Mouse (Mus musculus): ENCODE data around the gene Hipk1. TPM values are rescaled to one million over a fixed set of nuclear protein-coding genes. Genes with fewer than 3 reads are reported as not detected.
A peak's percentile ranks its signal among the peaks of the same experiment; 100 is the strongest.
"Not testable (repeated sequence)": the region's sequence is repeated elsewhere in the genome, so short reads cannot be mapped to it uniquely, and the experiment has no call there.

The Hipk1 gene
- polyA plus RNA-seq (2015; fragmentation: Nextera tagmentation; extraction: Ambion mirVana) = 11.0 TPM in 2 replicates

DNA sequence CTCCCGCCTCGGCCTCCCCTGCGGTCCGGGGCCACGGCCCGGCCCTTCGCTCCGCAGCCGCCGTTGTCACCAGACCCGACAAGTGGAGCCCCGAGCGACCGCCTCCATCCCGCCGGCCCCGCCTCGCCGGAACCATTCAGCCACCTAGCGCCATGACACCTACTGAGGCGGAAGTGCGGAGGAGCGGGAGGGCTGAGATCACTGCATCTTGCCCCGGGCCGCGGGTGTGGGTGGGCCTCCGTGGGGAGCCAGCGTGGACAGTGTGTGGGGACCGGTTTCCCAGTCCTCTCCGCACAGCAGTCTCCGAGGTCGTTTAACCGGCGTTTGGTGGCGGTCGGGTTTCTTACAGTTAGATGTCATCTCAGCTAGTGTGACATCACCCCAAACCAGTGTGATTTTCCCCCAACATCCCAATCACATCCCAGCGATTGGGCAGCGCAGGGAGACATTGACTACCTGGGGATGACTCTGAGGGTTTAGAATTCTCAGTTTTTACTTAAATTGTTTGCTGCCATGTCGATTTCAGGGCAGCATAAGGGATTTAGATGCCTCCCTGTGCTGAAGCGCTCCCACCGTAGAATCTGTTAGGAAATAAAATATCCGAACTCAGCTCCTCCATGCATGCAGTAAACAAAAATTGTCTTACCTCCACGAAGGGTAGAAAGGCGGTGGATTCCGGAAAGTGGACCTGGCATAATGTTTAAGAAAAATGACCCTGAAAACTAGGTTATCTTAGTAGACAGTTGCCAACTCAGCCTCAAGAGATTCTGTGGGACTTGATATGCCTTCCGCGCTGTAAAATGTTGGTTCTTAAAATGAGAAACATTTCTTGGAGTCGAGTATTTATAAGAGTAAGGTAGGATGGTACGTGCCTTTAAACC is at the start of gene Hipk1:
Hipk1 (minus strand) TSS at position 334 of the 881 bp plus-strand sequence.
- 10% methylated on average over 49 of the region's 49 CpGs for WGBS
- 0 out of 2 replicates have a peak, but pooled peaks cover 3% of the 10 kb centered on the region for H3K27me3 ChIP-seq
- peak; percentile 96 for ATAC-seq (ENCODE audit: low FRiP score, low read depth)

DNA sequence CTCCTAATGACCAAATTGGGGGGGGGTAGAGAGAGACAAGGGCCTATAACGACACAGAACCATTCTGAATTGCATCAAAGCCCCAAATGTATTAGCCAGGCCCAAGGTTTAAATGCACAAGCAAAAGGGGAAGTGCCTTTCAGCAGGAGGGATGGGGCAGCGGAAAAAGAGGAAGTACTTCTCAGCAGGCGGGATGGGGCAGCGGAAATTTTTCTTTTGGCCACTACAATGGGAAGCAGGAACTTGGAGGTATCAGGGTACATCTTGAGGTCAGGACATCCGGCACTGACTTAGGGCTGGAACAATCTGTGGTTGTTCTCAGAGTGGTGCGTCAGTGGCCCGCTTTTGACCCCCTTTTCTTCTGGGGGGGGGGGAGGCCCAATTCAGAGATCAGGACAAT is 49.6 kb upstream of the Hipk1 start:
- not testable (repeated sequence) for H3K4me3 ChIP-seq; H3K9ac ChIP-seq; ATAC-seq (ENCODE audit: low FRiP score, low read depth); H3K36me3 ChIP-seq; H3K4me2 ChIP-seq (replicated peaks); H3K27me3 ChIP-seq; H3K27ac ChIP-seq; H3K9me3 ChIP-seq; H3K4me1 ChIP-seq
- 88% methylated on average over 7 of the region's 7 CpGs for WGBS

More for the DNA sequence above, at the start of gene Hipk1:
- Histone ChIP-seq H3K4me3 (peak within 1 kb of the TSS; percentile 93), H3K9me3 (no peaks in the 10 kb centered on the region), H3K4me1 (peaks cover 25% of the 10 kb centered on the region), H3K4me2 (replicated peaks) (peak within 1 kb of the TSS; percentile 77), H3K36me3 (no peaks in the 10 kb centered on the region), H3K9ac (peak within 1 kb of the TSS; percentile 93), H3K27ac (peak within 1 kb of the TSS; percentile 89)

DNA sequence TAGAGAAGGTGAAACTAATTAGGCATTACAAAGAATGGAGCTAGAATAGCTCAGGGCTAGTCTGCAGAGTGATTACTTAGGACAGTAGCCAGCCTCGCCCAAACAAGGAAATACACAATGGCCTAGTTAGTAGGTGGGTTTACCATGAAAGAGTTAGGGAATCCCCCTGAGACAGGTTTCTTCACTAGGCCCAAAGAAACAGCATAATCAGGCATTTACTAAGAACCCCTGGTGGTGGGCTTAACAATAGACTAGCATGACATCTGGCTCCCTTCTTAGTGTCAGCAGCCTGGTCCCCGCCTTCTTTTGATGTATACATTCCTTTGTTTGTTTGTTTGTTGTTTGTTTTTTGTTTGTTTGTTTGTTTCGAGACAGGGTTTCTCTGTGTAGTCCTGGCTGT is 48.8 kb upstream of the Hipk1 start:
- H3K36me3 ChIP-seq; H3K9me3 ChIP-seq; H3K4me1 ChIP-seq; H3K9ac ChIP-seq; H3K4me3 ChIP-seq; ATAC-seq (ENCODE audit: low FRiP score, low read depth); H3K4me2 ChIP-seq (replicated peaks); H3K27me3 ChIP-seq; H3K27ac ChIP-seq: not testable (repeated sequence)
- 85% methylated on average over 3 of the region's 3 CpGs for WGBS

DNA sequence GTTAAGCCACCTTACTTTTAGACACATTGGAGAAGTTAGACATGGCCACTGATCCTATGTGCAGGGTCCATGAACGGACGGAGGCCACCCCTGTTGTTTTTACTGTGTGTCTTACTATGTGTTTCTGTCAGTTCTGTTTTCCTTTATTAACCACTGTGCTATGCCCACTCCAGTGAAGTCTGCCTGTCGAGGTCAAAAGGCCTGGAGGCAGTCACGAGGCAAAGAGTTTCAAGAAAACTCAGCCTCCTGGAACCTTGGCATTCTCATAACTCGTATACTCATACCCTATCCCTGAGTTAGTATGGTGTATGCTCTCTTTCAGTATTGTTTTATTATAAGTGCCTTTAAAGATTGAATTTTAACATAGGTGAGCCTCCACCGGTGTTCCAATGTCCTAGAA is 48.3 kb upstream of the Hipk1 start:
- ATAC-seq (ENCODE audit: low FRiP score, low read depth) = no peak
- Histone ChIP-seq H3K27me3 (no peaks in the 10 kb centered on the region), H3K4me3 (no peak overlapping the region), H3K36me3 (no peaks in the 10 kb centered on the region), H3K9ac (no peak overlapping the region), H3K4me1 (no peaks in the 10 kb centered on the region), H3K4me2 (replicated peaks) (no peak overlapping the region), H3K27ac (no peak overlapping the region), H3K9me3 (no peaks in the 10 kb centered on the region)
- 90% methylated on average over 6 of the region's 6 CpGs for WGBS

DNA sequence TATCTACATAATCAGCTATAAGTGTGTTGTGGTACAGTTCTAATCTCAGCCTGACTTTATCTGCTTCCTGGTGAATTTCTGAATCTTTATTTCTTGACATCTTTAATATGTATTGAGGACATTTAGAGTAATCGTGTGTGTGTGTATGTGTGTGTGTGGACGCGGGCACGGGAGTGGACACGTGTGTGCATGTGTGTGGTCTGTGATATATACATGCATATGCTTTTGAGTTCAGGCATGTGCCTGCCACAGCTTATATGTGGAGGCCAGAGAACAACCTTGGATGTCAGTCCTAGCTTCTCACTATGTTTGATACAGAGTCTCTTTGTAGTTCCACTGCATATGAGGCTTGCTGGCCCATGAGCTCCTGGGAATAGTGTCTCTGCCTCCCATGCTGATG is 45.1 kb upstream of the Hipk1 start:
- 90% methylated on average over 5 of the region's 5 CpGs for WGBS
- Histone ChIP-seq H3K4me1 (no peaks in the 10 kb centered on the region), H3K9me3 (no peaks in the 10 kb centered on the region)

DNA sequence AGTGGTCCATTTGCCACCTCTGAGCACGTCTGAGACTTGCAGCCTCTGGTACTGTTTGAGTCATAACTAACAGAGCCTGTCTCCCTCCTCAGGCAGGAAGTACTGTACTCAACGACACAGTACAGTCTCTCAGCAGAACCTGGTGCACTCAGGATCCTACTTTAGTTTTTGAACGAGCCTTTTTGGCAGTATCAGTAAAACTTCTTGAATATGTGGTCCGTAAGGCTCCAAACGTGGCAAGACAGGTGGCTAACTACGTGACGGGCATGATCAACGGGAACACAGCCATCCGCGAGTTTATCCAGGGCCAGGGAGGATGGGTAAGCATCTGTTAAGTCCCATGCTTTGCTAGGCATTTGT is 44.6 kb upstream of the Hipk1 start:
- Histone ChIP-seq H3K27ac (no peak overlapping the region), H3K9me3 (no peaks in the 10 kb centered on the region), H3K4me1 (no peaks in the 10 kb centered on the region), H3K27me3 (no peaks in the 10 kb centered on the region), H3K9ac (peak overlapping the region; percentile 20; the same call in 1 of the 2 replicates), H3K4me3 (no peak overlapping the region), H3K36me3 (no peaks in the 10 kb centered on the region), H3K4me2 (replicated peaks) (no peak overlapping the region)
- 75% methylated on average over 10 of the region's 10 CpGs for WGBS
- ATAC-seq (ENCODE audit: low FRiP score, low read depth) = no peak

More for the DNA sequence above, 45.1 kb upstream of the Hipk1 start:
- Histone ChIP-seq H3K36me3 (no peaks in the 10 kb centered on the region), H3K27me3 (no peaks in the 10 kb centered on the region), H3K4me3 (no peak overlapping the region), H3K27ac (no peak overlapping the region), H3K9ac (no peak overlapping the region), H3K4me2 (replicated peaks) (no peak overlapping the region)
- ATAC-seq (ENCODE audit: low FRiP score, low read depth) = no peak

DNA sequence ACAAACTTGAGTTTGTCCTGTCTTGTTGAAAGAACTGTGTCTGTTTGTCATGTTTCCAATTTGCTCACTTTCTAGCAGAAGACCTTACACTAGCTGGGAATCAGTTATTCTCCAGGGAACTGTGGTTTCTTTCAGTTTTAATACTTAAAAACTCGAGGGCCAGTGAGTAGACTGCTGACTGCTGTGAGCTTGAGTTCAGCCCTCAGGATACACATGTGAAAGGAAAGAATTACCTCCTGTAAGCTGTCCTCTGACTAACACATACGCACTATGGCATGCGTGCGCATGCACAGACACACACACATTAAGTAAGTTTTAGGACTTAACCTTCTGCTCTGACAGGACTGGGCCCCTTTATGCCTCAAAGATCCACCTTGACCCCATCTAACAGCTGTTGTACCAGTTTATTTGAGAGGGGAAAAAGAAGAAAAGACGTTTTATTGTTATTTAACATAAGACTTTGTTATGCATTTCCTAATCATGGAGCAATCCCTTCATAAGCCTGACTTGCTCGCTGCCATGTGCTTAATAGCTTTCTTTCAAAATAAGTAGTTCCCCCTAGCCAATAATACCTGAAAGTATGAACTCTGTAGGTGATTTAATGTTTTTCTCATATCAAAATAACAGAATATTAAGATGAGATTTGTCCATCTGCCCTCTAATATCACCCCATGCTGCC is 44.0 kb upstream of the Hipk1 start:
- H3K4me2 ChIP-seq (replicated peaks) = no peak overlapping the region
- 69% methylated on average over 6 of the region's 6 CpGs for WGBS

DNA sequence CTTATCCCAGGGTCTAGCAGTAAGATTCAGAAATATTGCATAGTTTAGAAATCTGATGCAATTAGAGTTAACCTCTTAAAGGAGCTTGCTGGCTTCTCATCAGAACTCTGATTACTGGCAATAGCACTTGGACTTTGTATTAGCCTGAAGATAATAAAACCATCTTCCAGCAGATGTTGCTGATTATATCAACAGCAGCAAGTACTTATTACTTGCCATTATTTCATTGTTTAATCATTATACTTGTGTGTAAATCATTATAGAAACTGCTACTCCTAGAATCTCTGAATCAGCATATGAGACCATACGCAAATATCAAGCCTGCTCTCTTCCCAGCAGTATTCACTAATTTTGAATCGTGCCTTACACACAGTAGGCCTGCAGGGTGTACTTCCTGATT is 42.6 kb upstream of the Hipk1 start:
- Histone ChIP-seq H3K27me3 (no peaks in the 10 kb centered on the region), H3K36me3 (no peaks in the 10 kb centered on the region), H3K9ac (no peak overlapping the region), H3K4me3 (no peak overlapping the region), H3K4me1 (no peaks in the 10 kb centered on the region), H3K4me2 (replicated peaks) (no peak overlapping the region), H3K27ac (no peak overlapping the region), H3K9me3 (no peaks in the 10 kb centered on the region)
- 89% methylated on average over 2 of the region's 2 CpGs for WGBS
- no peak for ATAC-seq (ENCODE audit: low FRiP score, low read depth)

More for the DNA sequence above, 44.0 kb upstream of the Hipk1 start:
- H3K9ac ChIP-seq = peak overlapping the region; percentile 20; the same call in 1 of the 2 replicates
- no peak overlapping the region for H3K4me3 ChIP-seq
- ATAC-seq (ENCODE audit: low FRiP score, low read depth) = no peak
- H3K36me3 ChIP-seq = no peaks in the 10 kb centered on the region
- H3K27ac ChIP-seq = no peak overlapping the region
- H3K4me1 ChIP-seq = no peaks in the 10 kb centered on the region
- H3K27me3 ChIP-seq = no peaks in the 10 kb centered on the region
- H3K9me3 ChIP-seq = no peaks in the 10 kb centered on the region

DNA sequence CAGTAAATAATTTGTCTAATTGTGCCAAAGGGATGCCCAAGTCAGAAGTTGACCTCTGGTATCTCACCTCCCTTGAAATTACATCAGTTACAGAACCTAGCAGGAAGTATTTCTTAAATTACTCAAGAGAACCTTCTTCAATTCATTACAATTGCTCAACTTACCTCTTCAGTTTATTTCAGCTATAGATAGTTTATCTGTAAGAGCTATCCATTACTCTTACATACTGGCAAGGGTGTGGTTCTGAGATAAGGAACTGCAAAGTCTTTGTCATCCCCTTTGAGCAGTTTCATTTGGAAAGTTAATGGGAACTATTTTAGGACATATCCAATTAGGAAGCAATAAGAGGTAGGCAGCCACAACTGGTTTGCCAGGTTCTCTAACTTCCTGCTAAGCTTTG is 41.1 kb upstream of the Hipk1 start, which contains the start of gene Bcl2l15:
Bcl2l15 (plus strand) TSS at position 176 of the 400 bp plus-strand sequence.
- Histone ChIP-seq H3K27me3 (no peaks in the 10 kb centered on the region), H3K9me3 (no peaks in the 10 kb centered on the region), H3K9ac (no peak within 1 kb of the TSS), H3K4me2 (replicated peaks) (no peak within 1 kb of the TSS), H3K36me3 (no peaks in the 10 kb centered on the region), H3K4me3 (no peak within 1 kb of the TSS), H3K4me1 (no peaks in the 10 kb centered on the region), H3K27ac (no peak within 1 kb of the TSS)
- no peak for ATAC-seq (ENCODE audit: low FRiP score, low read depth)

DNA sequence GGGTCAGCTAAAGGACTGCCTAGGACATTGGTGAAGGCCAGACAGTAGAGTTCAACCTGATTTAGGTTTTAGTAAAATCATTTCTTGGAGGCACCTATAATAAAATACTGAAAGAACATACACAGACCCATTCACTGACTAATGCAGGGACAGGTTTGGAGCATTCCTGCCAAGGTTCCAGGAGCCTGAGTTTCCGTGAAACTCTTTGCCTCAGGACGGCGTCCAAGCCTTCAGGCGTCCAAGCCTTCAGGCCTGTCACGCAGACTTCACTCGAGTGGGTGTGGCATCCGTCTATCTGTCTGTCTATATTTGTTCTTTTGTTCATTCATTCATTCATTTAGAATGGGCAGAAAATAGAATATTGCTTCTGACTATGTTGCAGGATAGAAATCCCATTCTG is 39.8 kb upstream of the Hipk1 start:
- Histone ChIP-seq H3K4me2 (replicated peaks) (no peak overlapping the region), H3K4me1 (no peaks in the 10 kb centered on the region), H3K27me3 (no peaks in the 10 kb centered on the region), H3K9ac (no peak overlapping the region), H3K36me3 (no peaks in the 10 kb centered on the region), H3K9me3 (no peaks in the 10 kb centered on the region), H3K27ac (no peak overlapping the region), H3K4me3 (no peak overlapping the region)
- WGBS = 79% methylated on average over 7 of the region's 7 CpGs
- no peak for ATAC-seq (ENCODE audit: low FRiP score, low read depth)

DNA sequence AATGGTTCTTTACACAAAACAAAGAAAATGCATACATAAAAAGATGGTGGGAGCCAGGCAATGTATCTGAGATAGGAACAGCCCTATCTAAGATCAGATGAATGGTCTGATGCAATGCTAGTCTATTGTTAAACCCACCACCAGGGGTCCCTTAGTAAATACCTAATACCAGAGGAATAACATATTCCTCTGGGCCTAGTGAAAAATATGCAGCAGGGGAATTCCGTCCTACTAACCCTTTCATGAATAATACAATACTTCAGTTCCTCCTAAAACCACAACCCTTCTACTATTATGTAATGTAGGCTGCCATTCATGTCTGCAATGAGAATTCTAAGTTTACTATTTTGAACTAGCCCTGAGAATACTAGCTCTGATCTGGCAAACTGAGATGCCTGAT is 39.3 kb upstream of the Hipk1 start:
- not testable (repeated sequence) for H3K4me1 ChIP-seq; ATAC-seq (ENCODE audit: low FRiP score, low read depth); H3K36me3 ChIP-seq; H3K9me3 ChIP-seq; H3K27me3 ChIP-seq; H3K9ac ChIP-seq; H3K4me3 ChIP-seq; H3K4me2 ChIP-seq (replicated peaks); H3K27ac ChIP-seq
- 42% methylated on average over 1 of the region's 1 CpGs for WGBS

DNA sequence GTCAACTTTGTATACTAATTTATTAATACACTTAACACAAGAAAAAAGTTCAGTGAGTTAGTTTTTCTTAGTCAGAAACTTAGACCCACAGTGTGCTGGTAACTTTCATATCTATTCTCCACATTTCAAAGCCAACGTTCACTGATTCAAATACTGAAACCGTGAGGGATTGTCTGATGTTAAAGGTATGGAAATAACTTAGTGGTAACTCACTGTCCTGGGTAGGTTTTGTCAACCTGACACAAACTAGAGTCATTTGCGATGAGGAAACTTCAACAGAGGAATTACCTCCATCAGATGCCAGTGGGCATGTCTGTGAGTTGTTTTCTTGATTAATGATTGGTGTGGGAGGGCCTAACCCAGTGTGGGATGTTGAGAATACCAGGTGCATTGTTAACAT is 37.7 kb upstream of the Hipk1 start:
- no peaks in the 10 kb centered on the region for H3K4me1 ChIP-seq
- no peaks in the 10 kb centered on the region for H3K27me3 ChIP-seq
- ATAC-seq (ENCODE audit: low FRiP score, low read depth) = no peak
- no peak overlapping the region for H3K9ac ChIP-seq
- H3K9me3 ChIP-seq = no peaks in the 10 kb centered on the region
- H3K27ac ChIP-seq = no peak overlapping the region
- H3K4me3 ChIP-seq = no peak overlapping the region
- 84% methylated on average over 3 of the region's 3 CpGs for WGBS
- H3K4me2 ChIP-seq (replicated peaks) = no peak overlapping the region
- no peaks in the 10 kb centered on the region for H3K36me3 ChIP-seq

Data from limb, embryonic 13.5 days (tissue).